Mouse (Mus musculus) lung, embryonic 14.5 days (tissue): ENCODE measurements around the gene Them7. TPM values are rescaled to one million over a fixed set of nuclear protein-coding genes. Genes with fewer than 3 reads are reported as not detected.

Experiments
- ATAC-seq: fragments of 200-750 bp; cut with Nextera tagmentation; 2 replicates; pipeline ENCODE4 v1.8.0; 2017; ENCODE audit warnings: mild to moderate bottlenecking, moderate TSS enrichment, moderate library complexity; ENCODE audit not compliant: insufficient read depth
- DNase-seq: peaks from one replicate; pipeline ENCODE4 v3.0.0-alpha.2; 2015
- H3K27ac ChIP-seq: fragments of 300-500 bp; sonication (generic); 2 replicates; pipeline ENCODE4 v1.5.1; 2014; ENCODE audit warnings: low read depth, mild to moderate bottlenecking, moderate library complexity
- H3K27me3 ChIP-seq: fragments of 300-500 bp; sonication (generic); 2 replicates; pipeline ENCODE4 v1.6.1; 2014; ENCODE audit warnings: low read length, control low read depth; ENCODE audit not compliant: insufficient read depth
- H3K36me3 ChIP-seq: fragments of 300-500 bp; sonication (generic); 2 replicates; pipeline ENCODE4 v1.6.1; 2014; ENCODE audit warnings: control low read depth; ENCODE audit not compliant: insufficient read depth
- H3K4me1 ChIP-seq: fragments of 300-500 bp; sonication (generic); 2 replicates; pipeline ENCODE4 v1.6.1; 2014; ENCODE audit warnings: antibody characterized with exemption, control low read depth; ENCODE audit not compliant: insufficient read depth
- H3K4me2 ChIP-seq: fragments of 300-500 bp; sonication (generic); 2 replicates; pipeline ENCODE4 v1.6.1; 2014; ENCODE audit warnings: mild to moderate bottlenecking
- H3K4me3 ChIP-seq: fragments of 300-500 bp; sonication (generic); 2 replicates; pipeline ENCODE4 v1.5.1; 2014; ENCODE audit warnings: low read depth, low read length
- H3K9ac ChIP-seq: fragments of 300-500 bp; sonication (generic); 2 replicates; pipeline ENCODE4 v1.6.1; 2014
- H3K9me3 ChIP-seq: fragments of 300-500 bp; sonication (generic); 2 replicates; pipeline ENCODE4 v1.6.1; 2016; ENCODE audit warnings: low read depth, low read length, control low read depth
- CTCF ChIP-seq: IDR thresholded peaks from 2 replicates; pipeline ENCODE4 v1.5.1; 2016; ENCODE audit warnings: antibody characterized with exemption, low read depth
- WGBS: fragments of 180-500 bp; shearing (Covaris S2); extraction: QIAGEN DNeasy Blood & Tissue Kit; methylation state at CpG from one replicate; pipeline ENCODE4 v1.1.7; 2014; 5-methylcytosine and 5-hydroxymethylcytosine counted together
- polyA plus RNA-seq: library from polyadenylated mRNA; unstranded; fragments of >200 nt; fragmentation: Nextera tagmentation; extraction: Ambion mirVana; gene quantifications from 2 replicates; pipeline ENCODE4 v1.2.1, GENCODE M21; 2014

Gene Them7
- polyA plus RNA-seq, 1 experiment from 2014 or later: 0.18 TPM

- H3K27ac ChIP-seq: no peak overlapping the region
- H3K9me3 ChIP-seq: no peaks in the 10 kb centered on the region
- H3K27me3 ChIP-seq: peaks cover 10% of the 10 kb centered on the region; the same call in 1 of the 2 replicates
- no peak overlapping the region for H3K4me3 ChIP-seq
- 77% methylated on average over 11 of the region's 11 CpGs for WGBS
- ATAC-seq (no peak), DNase-seq (no peak)
- H3K9ac ChIP-seq: no peak overlapping the region
- TF ChIP-seq CTCF: no peak
- H3K4me1 ChIP-seq: no peaks in the 10 kb centered on the region
- H3K36me3 ChIP-seq: no peaks in the 10 kb centered on the region
- no peak overlapping the region for H3K4me2 ChIP-seq
Measured at GRCm38 (mm10) chr2:105373658-105374057, 149.5 kb downstream of the Them7 start.

DNA sequence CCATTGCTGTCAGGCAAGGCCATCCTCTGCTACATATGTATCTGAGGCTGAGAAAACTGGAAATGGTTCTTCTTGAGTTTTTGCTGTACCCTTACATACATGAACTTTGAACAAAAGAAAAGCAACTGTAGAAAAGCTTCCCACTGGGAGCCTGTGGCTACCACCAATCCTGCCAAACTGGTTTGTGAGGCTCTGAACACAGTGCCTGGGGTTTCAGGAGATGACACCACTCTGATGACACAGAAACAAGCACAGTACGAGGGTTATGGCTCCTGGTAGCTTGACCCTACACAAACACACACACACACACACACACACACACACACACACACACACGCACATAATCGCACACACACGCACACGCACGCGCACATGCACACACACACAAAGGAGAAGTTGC lies 151.1 kb downstream of the Them7 start:
- H3K27me3 ChIP-seq: peaks cover 6% of the 10 kb centered on the region; the same call in 1 of the 2 replicates
- TF ChIP-seq CTCF: no peak
- H3K9ac ChIP-seq: no peak overlapping the region
- no peak overlapping the region for H3K27ac ChIP-seq
- H3K9me3 ChIP-seq: no peaks in the 10 kb centered on the region
- H3K4me2 ChIP-seq: no peak overlapping the region
- DNase-seq: no peak
- no peak overlapping the region for H3K4me3 ChIP-seq
- WGBS: 85% methylated on average over 7 of the region's 7 CpGs
- H3K4me1 ChIP-seq: no peaks in the 10 kb centered on the region
- ATAC-seq: no peak
- H3K36me3 ChIP-seq: no peaks in the 10 kb centered on the region

DNA sequence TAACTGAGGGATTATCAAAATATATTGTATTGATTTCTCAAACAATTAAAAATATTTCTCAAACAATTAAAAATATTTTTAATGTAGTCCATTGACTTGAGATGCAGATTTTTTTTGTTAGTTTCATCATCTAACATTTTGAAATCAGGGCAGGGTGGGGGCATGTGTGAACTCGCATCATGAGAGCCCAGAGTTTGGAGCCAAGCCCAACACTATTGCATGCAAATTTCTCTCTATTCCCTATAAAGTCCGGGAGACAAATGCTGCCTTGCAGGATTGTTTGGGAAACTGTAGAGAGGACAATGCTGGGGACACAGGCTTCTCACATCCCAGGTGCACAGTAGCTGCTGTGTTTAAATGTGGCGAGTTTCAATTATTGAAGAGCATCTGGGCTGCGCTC lies 151.6 kb downstream of the Them7 start:
- no peak for DNase-seq
- TF ChIP-seq CTCF: no peak

GRCm38 (mm10) chr2:105379682-105380081 lies 155.6 kb downstream of the Them7 start:
- WGBS: 83% methylated on average over 1 of the region's 1 CpGs
- peaks cover 4% of the 10 kb centered on the region; the same call in 1 of the 2 replicates for H3K36me3 ChIP-seq
- H3K9ac ChIP-seq: no peak overlapping the region
- H3K4me3 ChIP-seq: no peak overlapping the region
- H3K4me2 ChIP-seq: no peak overlapping the region
- no peaks in the 10 kb centered on the region for H3K4me1 ChIP-seq
- no peaks in the 10 kb centered on the region for H3K27me3 ChIP-seq
- no peak for DNase-seq
- H3K9me3 ChIP-seq: no peaks in the 10 kb centered on the region
- ATAC-seq: no peak
- H3K27ac ChIP-seq: no peak overlapping the region
- TF ChIP-seq CTCF: no peak

More for the DNA sequence above, 151.6 kb downstream of the Them7 start:
- 73% methylated on average over 4 of the region's 4 CpGs for WGBS
- ATAC-seq: no peak
- Histone ChIP-seq H3K4me3 (no peak overlapping the region), H3K4me1 (no peaks in the 10 kb centered on the region), H3K4me2 (no peak overlapping the region), H3K9me3 (no peaks in the 10 kb centered on the region), H3K27me3 (0 out of 2 replicates have a peak, but pooled peaks cover 2% of the 10 kb centered on the region), H3K36me3 (no peaks in the 10 kb centered on the region), H3K27ac (no peak overlapping the region), H3K9ac (no peak overlapping the region)

- TF ChIP-seq CTCF: no peak
- DNase-seq: no peak
- Histone ChIP-seq H3K9ac (no peak overlapping the region), H3K4me3 (no peak overlapping the region), H3K9me3 (no peaks in the 10 kb centered on the region), H3K36me3 (peaks cover 14% of the 10 kb centered on the region), H3K4me2 (no peak overlapping the region), H3K4me1 (no peaks in the 10 kb centered on the region), H3K27ac (no peak overlapping the region), H3K27me3 (no peaks in the 10 kb centered on the region)
- 82% methylated on average over 3 of the region's 3 CpGs for WGBS
- no peak for ATAC-seq
Measured at GRCm38 (mm10) chr2:105380757-105381319, 156.7 kb downstream of the Them7 start.

GRCm38 (mm10) chr2:105383063-105383462 lies 158.9 kb downstream of the Them7 start:
- TF ChIP-seq CTCF: no peak
- Histone ChIP-seq H3K27me3 (no peaks in the 10 kb centered on the region), H3K36me3 (peaks cover 37% of the 10 kb centered on the region), H3K9me3 (no peaks in the 10 kb centered on the region), H3K4me1 (no peaks in the 10 kb centered on the region), H3K9ac (no peak overlapping the region), H3K4me2 (no peak overlapping the region), H3K4me3 (no peak overlapping the region), H3K27ac (no peak overlapping the region)
- ATAC-seq (no peak), DNase-seq (no peak)
- 87% methylated on average over 8 of the region's 8 CpGs for WGBS

GRCm38 (mm10) chr2:105384998-105385397 lies 160.9 kb downstream of the Them7 start:
- peaks cover 56% of the 10 kb centered on the region for H3K36me3 ChIP-seq
- WGBS: 76% methylated on average over 3 of the region's 3 CpGs

DNA sequence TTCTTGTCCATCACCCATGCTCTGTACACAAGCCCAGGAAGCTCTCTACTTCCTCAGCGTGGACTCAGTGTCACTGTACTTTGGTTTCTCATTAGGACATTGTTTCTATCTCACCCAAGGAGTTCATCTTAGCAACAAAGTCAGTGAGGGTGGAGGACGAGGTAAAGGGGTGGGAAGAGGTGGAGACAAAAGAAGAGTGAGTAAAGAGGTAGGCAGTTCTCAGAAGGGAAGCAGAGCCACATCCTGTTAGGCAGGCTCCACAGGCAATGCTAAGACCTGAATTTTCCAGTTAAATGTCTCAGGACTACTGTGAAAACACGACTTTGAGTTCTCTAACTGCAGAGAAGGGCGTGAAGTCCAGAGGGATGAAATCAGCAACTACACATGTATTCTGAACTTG lies 162.3 kb downstream of the Them7 start:
- H3K4me2 ChIP-seq: no peak overlapping the region
- H3K9me3 ChIP-seq: no peaks in the 10 kb centered on the region
- no peak overlapping the region for H3K27ac ChIP-seq
- no peaks in the 10 kb centered on the region for H3K4me1 ChIP-seq
- 82% methylated on average over 4 of the region's 4 CpGs for WGBS
- TF ChIP-seq CTCF: no peak
- no peak overlapping the region for H3K4me3 ChIP-seq
- DNase-seq (no peak), ATAC-seq (no peak)
- H3K36me3 ChIP-seq: peaks cover 70% of the 10 kb centered on the region
- H3K27me3 ChIP-seq: no peaks in the 10 kb centered on the region
- H3K9ac ChIP-seq: no peak overlapping the region

More at GRCm38 (mm10) chr2:105384998-105385397, 160.9 kb downstream of the Them7 start:
- DNase-seq (no peak), ATAC-seq (no peak)
- Histone ChIP-seq H3K4me1 (no peaks in the 10 kb centered on the region), H3K27me3 (no peaks in the 10 kb centered on the region), H3K9ac (no peak overlapping the region), H3K4me3 (no peak overlapping the region), H3K4me2 (no peak overlapping the region), H3K27ac (no peak overlapping the region), H3K9me3 (no peaks in the 10 kb centered on the region)
- no peak for TF ChIP-seq CTCF
